ENCODE assay signal across 26 mouse cellular contexts in the genomic region with DNA sequence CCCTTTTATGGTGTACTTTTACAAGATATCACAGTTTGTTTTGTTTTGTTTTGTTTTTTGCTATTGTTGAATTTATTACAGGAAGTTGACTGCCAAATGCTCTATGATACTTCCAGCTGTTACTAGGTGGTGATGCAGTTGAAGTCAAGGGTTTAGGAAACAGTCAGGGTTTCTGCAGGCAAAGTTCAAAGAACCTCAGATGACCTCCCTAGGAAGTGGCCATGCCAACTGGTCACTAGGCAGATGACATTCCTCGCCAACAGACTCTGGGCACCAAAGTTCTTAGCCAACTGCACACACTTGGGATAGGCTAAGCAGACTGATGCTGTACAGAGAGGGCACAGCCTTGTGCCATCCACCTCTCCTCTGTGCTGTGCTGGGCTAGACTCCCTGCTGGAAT. TPM values are rescaled to one million over a fixed set of nuclear protein-coding genes. Genes with fewer than 3 reads are reported as not detected.
DNase-seq lines count a peak whose midpoint lies in the region; TF ChIP-seq lines count a peak whose summit lies in the region.
"Had no signal": no experiment of that assay in that cellular context is flagged by ENCODE, and none has a peak within 500 bp of the region (broad histone marks: within the 10 kb centered on the region; RNA-seq: fewer than 3 reads in every experiment).

No protein-coding gene starts in this region.

- DNase-seq in adrenal gland, postnatal 10 days = peak; percentile 35
- no peak for DNase-seq in adrenal gland, adult 18-20 months (ENCODE audit: low spot score in 2 of 2)
- peak; percentile 6 for DNase-seq in gastrocnemius, postnatal 14 days
- no peak for DNase-seq in gastrocnemius, adult 8-10 months (ENCODE audit: low spot score in 2 of 2)
- peak; percentile 77 for DNase-seq in liver, adult 2 months (ENCODE audit: extremely low read depth, low read depth, low spot score)
- DNase-seq in liver = no peak
- DNase-seq: adrenal gland, postnatal 25 days; B cell, adult 2 months; cerebellum, adult 11 months; cerebellum, adult 2 months; cerebellum, adult 9-11 months; cerebellum, postnatal 25 days; forebrain, postnatal 0 days; gastrocnemius, postnatal 25 days; heart, adult 2 months; heart, postnatal 14 days; kidney, adult 2 months had no signal

- no peak overlapping the region for H3K27ac ChIP-seq in liver, adult 2 months (replicated peaks; ENCODE audit: insufficient read depth, low read depth, low read length)
- H3K27ac ChIP-seq: embryonic facial prominence, embryonic 12.5 days; embryonic facial prominence, embryonic 15.5 days; heart, adult 2 months; heart, embryonic 10.5 days; heart, embryonic 13.5 days; hindbrain, embryonic 12.5 days; hindbrain, embryonic 15.5 days had no signal

- intact Hi-C loops in gastrocnemius, postnatal 14 days (cut with DNase I; ENCODE audit: low total_unique reads) = no loop called here

- no peak overlapping the region for H3K9ac ChIP-seq in liver, adult 2 months (ENCODE audit: low read depth, low read length)
- H3K9ac ChIP-seq: embryonic facial prominence, embryonic 12.5 days; embryonic facial prominence, embryonic 15.5 days; forebrain, postnatal 0 days; heart, embryonic 13.5 days; hindbrain, embryonic 12.5 days; hindbrain, embryonic 15.5 days had no signal

- H3K36me3 ChIP-seq in liver, adult 2 months (ENCODE audit: control insufficient read depth, insufficient read depth, low read length) = no peaks in the 10 kb centered on the region
- H3K36me3 ChIP-seq: embryonic facial prominence, embryonic 12.5 days; embryonic facial prominence, embryonic 15.5 days; G1E; heart, embryonic 10.5 days; heart, embryonic 13.5 days; hindbrain, embryonic 12.5 days; hindbrain, embryonic 15.5 days had no signal

- TF ChIP-seq CTCF in liver, adult 2 months (IDR thresholded peaks at IDR 0.05; ENCODE audit: low read depth, low read length) = no peak

- TF ChIP-seq POLR2A in liver, adult 2 months (IDR thresholded peaks at IDR 0.05; ENCODE audit: extremely low read depth, insufficient read depth, low read length) = no peak

- WGBS in liver, adult 2 months = 14% methylated on average over 1 of the region's 1 CpGs

- no peak overlapping the region for H3K4me3 ChIP-seq in liver, adult 2 months (ENCODE audit: insufficient read depth, low read depth, low read length)
- H3K4me3 ChIP-seq: embryonic facial prominence, embryonic 12.5 days; embryonic facial prominence, embryonic 15.5 days; heart, adult 2 months; heart, embryonic 10.5 days; heart, embryonic 13.5 days; hindbrain, embryonic 12.5 days; hindbrain, embryonic 15.5 days had no signal

- H3K79me2 ChIP-seq in liver, adult 2 months (ENCODE audit: control insufficient read depth, insufficient read depth, low read length) = no peaks in the 10 kb centered on the region

- H3K27me3 ChIP-seq in liver, adult 2 months (ENCODE audit: control insufficient read depth, insufficient read depth, low read length) = no peaks in the 10 kb centered on the region
- H3K27me3 ChIP-seq: CH12.LX, Patski had no signal

- H3K4me1 ChIP-seq in liver, adult 2 months (ENCODE audit: control insufficient read depth, insufficient read depth, low read length) = peaks cover 3% of the 10 kb centered on the region; the same call in 1 of the 2 replicates
- H3K4me1 ChIP-seq: embryonic facial prominence, embryonic 12.5 days; embryonic facial prominence, embryonic 15.5 days; hindbrain, embryonic 12.5 days; hindbrain, embryonic 15.5 days had no signal

RNA-seq across cellular contexts. Expression of a gene that starts 10.9 kb away (rescaled TPM):
- total RNA-seq in adrenal gland, postnatal 10 days (2021) = 1 to 10 TPM; 6.8 to 9.0 TPM
- 1 to 10 TPM; 3.7 to 4.1 TPM for total RNA-seq in adrenal gland, adult 18-20 months (2021)
- total RNA-seq in gastrocnemius, postnatal 14 days (2021) = 1 to 10 TPM; 2.5 to 3.2 TPM
- total RNA-seq in gastrocnemius, adult 8-10 months (2022) = 1 to 10 TPM; 2.9 to 3.5 (median 3.0) TPM
- total RNA-seq in liver, adult 2 months (2014; rRNA removed) = 4.9 and 5.4 TPM in 2 replicates
- polyA plus RNA-seq in liver, adult 2 months (2012; rRNA removed) = 1.8 and 2.5 TPM in 2 replicates

RNA-seq across cellular contexts. Expression of a gene that starts 48.0 kb away (rescaled TPM):
- total RNA-seq in adrenal gland, postnatal 10 days (2021) = 10 to 100 TPM; 30.0 to 32.8 TPM
- 10 to 100 TPM; 29.3 to 37.7 TPM for total RNA-seq in adrenal gland, adult 18-20 months (2021)
- total RNA-seq in gastrocnemius, postnatal 14 days (2021) = 10 to 100 TPM; 12.6 to 15.6 TPM
- 10 to 100 TPM; 14.4 to 27.1 (median 18.0) TPM for total RNA-seq in gastrocnemius, adult 8-10 months (2022)
- 25.9 and 32.9 TPM in 2 replicates for total RNA-seq in liver, adult 2 months (2014; rRNA removed)
- 20.8 and 25.1 TPM in 2 replicates for polyA plus RNA-seq in liver, adult 2 months (2012; rRNA removed)

Comparison
In these comparisons a context has a peak if more than half of its experiments do, and no peak if none do; other contexts are left out.
1. DNase-seq: peak in adrenal gland, postnatal 10 days (single experiment), gastrocnemius, postnatal 14 days (single experiment) and liver, adult 2 months (single experiment); none in adrenal gland, adult 18-20 months (0 of 2), gastrocnemius, adult 8-10 months (0 of 2) and liver (single experiment).